Mouse (Mus musculus): ENCODE results near the gene Eml4. TPM values are rescaled to one million over a fixed set of nuclear protein-coding genes. Genes with fewer than 3 reads are reported as not detected.

The Eml4 gene
- total and polyA plus RNA-seq, 2 experiments from 2014 or later = 20.1 to 56.1 TPM

- ATAC-seq (ENCODE audit: low FRiP score) = no peak
- WGBS = 8% methylated on average over 13 of the region's 13 CpGs
- no peaks in the 10 kb centered on the region for H3K9me3 ChIP-seq (ENCODE audit: low read length)
Observed at GRCm38 (mm10) chr17:83351601-83352413, 1.1 kb downstream of the Eml4 start.

DNA sequence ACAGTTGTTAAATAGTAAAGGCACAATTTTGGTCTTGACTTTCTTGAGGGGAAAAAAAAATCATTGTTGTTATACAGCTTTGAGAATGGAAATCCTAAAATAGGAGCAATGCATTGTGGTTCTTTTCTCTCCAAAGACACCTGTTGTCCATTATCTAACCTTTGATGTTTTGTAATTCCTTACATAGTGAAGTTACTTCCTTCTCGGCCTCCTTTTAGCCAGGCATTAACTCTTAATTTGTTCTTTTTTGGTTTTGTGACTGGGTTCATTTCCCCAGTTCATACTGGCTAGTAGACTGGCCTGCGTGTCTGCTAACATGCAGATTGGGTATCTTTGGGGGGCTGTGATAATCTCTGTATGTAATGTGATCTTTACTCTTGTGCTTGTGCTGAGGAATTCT lies 1.7 kb downstream of the Eml4 start:
- ATAC-seq (ENCODE audit: low FRiP score) = no peak
- Histone ChIP-seq H3K36me3 (ENCODE audit: insufficient read depth, low read length) (no peaks in the 10 kb centered on the region), H3K4me2 (ENCODE audit: low read depth, low read length, poor library complexity, severe bottlenecking) (peak overlapping the region; percentile 78), H3K4me1 (ENCODE audit: insufficient read depth, low read length) (peaks cover 9% of the 10 kb centered on the region), H3K9me3 (ENCODE audit: low read length) (no peaks in the 10 kb centered on the region), H3K27me3 (ENCODE audit: insufficient read depth, low read length) (no peaks in the 10 kb centered on the region), H3K27ac (ENCODE audit: low read depth, low read length) (no peak overlapping the region), H3K4me3 (ENCODE audit: low read depth, low read length) (peak overlapping the region; percentile 82), H3K9ac (replicated peaks; ENCODE audit: low read length, poor library complexity, severe bottlenecking) (no peak overlapping the region)
- no peak for TF ChIP-seq CTCF (IDR thresholded peaks at IDR 0.05)
- WGBS = 20% methylated on average over 2 of the region's 2 CpGs
- DNase-seq (ENCODE audit: low spot score) = no peak

More at GRCm38 (mm10) chr17:83351601-83352413, 1.1 kb downstream of the Eml4 start:
- peak overlapping the region; percentile 78 for H3K4me2 ChIP-seq (ENCODE audit: low read depth, low read length, poor library complexity, severe bottlenecking)
- peaks cover 9% of the 10 kb centered on the region for H3K4me1 ChIP-seq (ENCODE audit: insufficient read depth, low read length)
- H3K36me3 ChIP-seq (ENCODE audit: insufficient read depth, low read length) = no peaks in the 10 kb centered on the region
- H3K4me3 ChIP-seq (ENCODE audit: low read depth, low read length) = peak overlapping the region; percentile 82
- peak overlapping the region; percentile 85 for H3K27ac ChIP-seq (ENCODE audit: low read depth, low read length)
- peak; percentile 8 for DNase-seq (ENCODE audit: low spot score)
- H3K9ac ChIP-seq (replicated peaks; ENCODE audit: low read length, poor library complexity, severe bottlenecking) = peak overlapping the region; percentile 86
- no peaks in the 10 kb centered on the region for H3K27me3 ChIP-seq (ENCODE audit: insufficient read depth, low read length)
- no peak for TF ChIP-seq CTCF (IDR thresholded peaks at IDR 0.05)

DNA sequence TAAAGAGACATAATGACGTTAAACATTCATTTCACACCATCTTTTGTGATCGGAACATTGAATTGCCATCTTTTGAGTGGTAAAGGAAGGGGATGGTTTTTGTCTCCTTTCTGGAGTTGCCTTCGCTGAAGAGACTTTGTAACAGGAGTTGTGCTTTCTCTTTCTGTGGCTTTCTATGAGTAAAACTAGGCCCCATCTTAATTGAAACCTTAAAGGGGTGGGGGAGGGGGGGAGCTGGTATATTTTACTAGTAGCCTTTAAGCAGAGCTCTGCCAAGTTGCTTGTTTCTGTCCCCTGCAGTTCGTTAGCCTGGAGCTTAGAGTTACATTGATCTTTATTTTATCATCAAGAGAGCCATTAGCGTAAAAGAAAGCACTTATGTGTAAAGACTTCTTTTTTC lies 2.3 kb downstream of the Eml4 start:
- H3K27ac ChIP-seq (ENCODE audit: low read depth, low read length) = no peak overlapping the region
- H3K4me3 ChIP-seq (ENCODE audit: low read depth, low read length) = peak overlapping the region; percentile 82; the same call in 1 of the 2 replicates
- WGBS = 20% methylated on average over 5 of the region's 5 CpGs
- no peaks in the 10 kb centered on the region for H3K9me3 ChIP-seq (ENCODE audit: low read length)
- no peak overlapping the region for H3K9ac ChIP-seq (replicated peaks; ENCODE audit: low read length, poor library complexity, severe bottlenecking)
- no peaks in the 10 kb centered on the region for H3K27me3 ChIP-seq (ENCODE audit: insufficient read depth, low read length)
- TF ChIP-seq CTCF (IDR thresholded peaks at IDR 0.05) = no peak
- no peaks in the 10 kb centered on the region for H3K36me3 ChIP-seq (ENCODE audit: insufficient read depth, low read length)
- ATAC-seq (ENCODE audit: low FRiP score) (no peak), DNase-seq (ENCODE audit: low spot score) (no peak)
- peak overlapping the region; percentile 78 for H3K4me2 ChIP-seq (ENCODE audit: low read depth, low read length, poor library complexity, severe bottlenecking)
- peaks cover 9% of the 10 kb centered on the region for H3K4me1 ChIP-seq (ENCODE audit: insufficient read depth, low read length)

DNA sequence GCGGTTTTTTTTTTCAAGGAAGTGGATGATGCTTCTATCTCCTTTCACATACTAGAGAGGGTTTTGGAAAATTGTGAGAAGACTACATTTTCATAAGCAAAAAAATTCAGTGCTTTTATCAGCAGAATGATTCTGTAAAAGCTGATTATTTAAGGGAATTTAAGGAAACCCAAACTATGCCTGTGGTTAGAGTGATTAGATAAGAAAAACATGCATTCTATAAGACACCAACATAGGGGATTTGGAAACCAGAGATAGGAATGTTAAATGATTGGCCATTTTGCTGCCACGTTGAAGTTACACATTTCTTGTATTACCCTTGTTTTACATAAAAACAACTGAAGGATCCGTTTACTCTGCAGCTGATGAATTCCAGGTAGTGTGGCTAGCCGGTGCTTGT lies 2.7 kb downstream of the Eml4 start:
- Histone ChIP-seq H3K27me3 (ENCODE audit: insufficient read depth, low read length) (no peaks in the 10 kb centered on the region), H3K36me3 (ENCODE audit: insufficient read depth, low read length) (no peaks in the 10 kb centered on the region), H3K4me3 (ENCODE audit: low read depth, low read length) (no peak overlapping the region), H3K4me1 (ENCODE audit: insufficient read depth, low read length) (peaks cover 9% of the 10 kb centered on the region), H3K9ac (replicated peaks; ENCODE audit: low read length, poor library complexity, severe bottlenecking) (no peak overlapping the region), H3K9me3 (ENCODE audit: low read length) (no peaks in the 10 kb centered on the region), H3K27ac (ENCODE audit: low read depth, low read length) (no peak overlapping the region), H3K4me2 (ENCODE audit: low read depth, low read length, poor library complexity, severe bottlenecking) (no peak overlapping the region)
- no peak for ATAC-seq (ENCODE audit: low FRiP score)
- DNase-seq (ENCODE audit: low spot score) = no peak
- no peak for TF ChIP-seq CTCF (IDR thresholded peaks at IDR 0.05)
- 63% methylated on average over 4 of the region's 4 CpGs for WGBS

- no peak overlapping the region for H3K4me2 ChIP-seq (ENCODE audit: low read depth, low read length, poor library complexity, severe bottlenecking)
- no peak overlapping the region for H3K27ac ChIP-seq (ENCODE audit: low read depth, low read length)
- TF ChIP-seq CTCF (IDR thresholded peaks at IDR 0.05) = no peak
- H3K4me3 ChIP-seq (ENCODE audit: low read depth, low read length) = no peak overlapping the region
- DNase-seq (ENCODE audit: low spot score) (no peak), ATAC-seq (ENCODE audit: low FRiP score) (no peak)
- H3K9me3 ChIP-seq (ENCODE audit: low read length) = no peaks in the 10 kb centered on the region
- H3K4me1 ChIP-seq (ENCODE audit: insufficient read depth, low read length) = peaks cover 9% of the 10 kb centered on the region
- no peak overlapping the region for H3K9ac ChIP-seq (replicated peaks; ENCODE audit: low read length, poor library complexity, severe bottlenecking)
- 88% methylated on average over 2 of the region's 2 CpGs for WGBS
- H3K36me3 ChIP-seq (ENCODE audit: insufficient read depth, low read length) = no peaks in the 10 kb centered on the region
- no peaks in the 10 kb centered on the region for H3K27me3 ChIP-seq (ENCODE audit: insufficient read depth, low read length)
Observed at GRCm38 (mm10) chr17:83355481-83355880, 4.8 kb downstream of the Eml4 start.

GRCm38 (mm10) chr17:83359934-83360333 lies 9.2 kb downstream of the Eml4 start:
- H3K4me2 ChIP-seq (ENCODE audit: low read depth, low read length, poor library complexity, severe bottlenecking) = no peak overlapping the region
- H3K9me3 ChIP-seq (ENCODE audit: low read length) = no peaks in the 10 kb centered on the region
- H3K9ac ChIP-seq (replicated peaks; ENCODE audit: low read length, poor library complexity, severe bottlenecking) = no peak overlapping the region
- H3K27ac ChIP-seq (ENCODE audit: low read depth, low read length) = no peak overlapping the region
- H3K4me3 ChIP-seq (ENCODE audit: low read depth, low read length) = no peak overlapping the region
- no peaks in the 10 kb centered on the region for H3K4me1 ChIP-seq (ENCODE audit: insufficient read depth, low read length)
- no peaks in the 10 kb centered on the region for H3K36me3 ChIP-seq (ENCODE audit: insufficient read depth, low read length)
- DNase-seq (ENCODE audit: low spot score) (no peak), ATAC-seq (ENCODE audit: low FRiP score) (no peak)
- 84% methylated on average over 4 of the region's 4 CpGs for WGBS
- no peaks in the 10 kb centered on the region for H3K27me3 ChIP-seq (ENCODE audit: insufficient read depth, low read length)
- no peak for TF ChIP-seq CTCF (IDR thresholded peaks at IDR 0.05)
